Mouse (Mus musculus) kidney, postnatal 4 days (tissue): ENCODE measurements at regions not wholly inside any gene's neighbourhood (a gene's known extent, or its start where the extent isn't known, plus 50 kb on each side); places are given as distances from the start of the nearest gene placed in this dataset.

ENCODE experiments used
- DNase-seq, 2 experiments: peaks; one replicate each; pipeline ENCODE4 v3.0.0; 2021; ENCODE audit warnings: mixed read lengths in 2 of 2

DNA sequence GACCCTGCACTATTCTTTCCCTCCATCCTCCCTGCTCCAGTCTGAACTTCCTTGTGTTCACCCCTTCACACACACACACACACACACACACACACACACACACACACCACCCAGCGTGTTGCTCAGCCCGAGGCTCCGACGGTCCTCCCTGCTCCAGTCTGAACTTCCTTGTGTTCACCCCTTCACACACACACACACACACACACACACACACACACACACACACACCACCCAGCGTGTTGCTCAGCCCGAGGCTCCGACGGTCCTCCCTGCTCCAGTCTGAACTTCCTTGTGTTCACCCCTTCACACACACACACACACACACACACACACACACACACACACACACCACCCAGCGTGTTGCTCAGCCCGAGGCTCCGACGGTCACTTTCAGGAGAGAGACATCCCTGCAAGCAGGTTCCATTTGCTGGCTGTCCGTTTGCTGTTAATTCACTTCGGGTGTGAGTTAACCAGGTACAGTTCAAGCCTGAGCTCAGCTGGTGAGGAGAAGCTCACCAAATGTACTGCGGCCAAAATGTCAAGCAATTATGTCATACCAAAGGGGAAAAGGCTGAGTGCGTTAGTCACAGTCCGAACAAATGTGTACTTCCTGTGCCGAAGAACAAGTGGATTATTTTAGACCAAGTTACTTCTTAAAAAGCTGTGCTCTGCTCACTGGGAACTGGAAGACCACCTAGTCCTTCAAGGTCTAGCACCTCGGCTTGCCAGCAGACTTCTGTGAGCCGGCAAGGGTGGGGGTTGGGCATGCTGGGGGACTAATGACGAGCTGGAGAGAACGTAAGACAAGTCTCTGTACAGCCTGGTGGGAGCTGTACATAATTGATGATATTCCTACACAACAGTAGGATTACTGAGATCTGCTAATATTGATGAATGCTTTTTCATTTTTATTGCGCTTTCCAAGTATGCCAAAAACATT, 52.0 kb upstream of the Wwc2 start:
- peak in 1 of 2 experiments; percentile 9 for DNase-seq

DNA sequence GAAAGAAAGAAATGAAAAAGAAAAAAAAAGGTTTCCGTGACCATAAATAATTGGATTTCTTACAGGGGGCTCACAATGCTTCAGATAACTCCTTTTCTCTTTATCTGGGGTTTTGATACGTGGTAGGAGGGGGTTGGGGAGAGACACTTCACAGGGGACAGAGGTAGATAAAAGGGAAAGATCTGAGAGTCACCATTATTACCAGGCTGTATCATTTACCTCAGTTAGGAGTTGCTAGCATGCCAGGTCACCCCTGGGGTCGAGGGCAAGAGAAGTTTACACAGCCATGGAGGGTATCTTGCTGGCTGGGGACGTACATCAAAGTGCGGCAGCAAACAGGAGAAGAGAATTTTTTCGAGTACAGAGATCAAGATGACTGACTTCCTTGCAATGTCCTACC, 51.5 kb upstream of the Dctd start:
- DNase-seq, result no peak
